Mouse (Mus musculus): ENCODE results near the gene Alas2. TPM values are rescaled to one million over a fixed set of nuclear protein-coding genes. Genes with fewer than 3 reads are reported as not detected.
A peak's percentile ranks its signal among the peaks of the same experiment; 100 is the strongest.

The Alas2 gene
- polyA plus RNA-seq, 1 experiment from 2014 or later = 38.5 TPM

GRCm38 (mm10) chrX:150581921-150582320, 34.7 kb downstream of the Alas2 start:
- Histone ChIP-seq H3K36me3 (replicated peaks) (peaks cover 22% of the 10 kb centered on the region), H3K9me3 (no peaks in the 10 kb centered on the region), H3K27ac (no peak overlapping the region)

GRCm38 (mm10) chrX:150585116-150585515, 37.9 kb downstream of the Alas2 start:
- no peaks in the 10 kb centered on the region for H3K27me3 ChIP-seq
- ATAC-seq (ENCODE audit: low FRiP score) = no peak
- no peaks in the 10 kb centered on the region for H3K4me1 ChIP-seq
- peaks cover 22% of the 10 kb centered on the region for H3K36me3 ChIP-seq (replicated peaks)
- H3K4me2 ChIP-seq = no peak overlapping the region
- WGBS = 94% methylated on average over 8 of the region's 8 CpGs
- H3K9ac ChIP-seq = no peak overlapping the region
- no peak overlapping the region for H3K27ac ChIP-seq
- H3K9me3 ChIP-seq = no peaks in the 10 kb centered on the region
- no peak overlapping the region for H3K4me3 ChIP-seq (replicated peaks)

More at GRCm38 (mm10) chrX:150581921-150582320, 34.7 kb downstream of the Alas2 start:
- Histone ChIP-seq H3K4me2 (no peak overlapping the region), H3K4me3 (replicated peaks) (no peak overlapping the region), H3K4me1 (no peaks in the 10 kb centered on the region), H3K9ac (no peak overlapping the region), H3K27me3 (no peaks in the 10 kb centered on the region)
- ATAC-seq (ENCODE audit: low FRiP score) = no peak

- Histone ChIP-seq H3K27ac (peak within 1 kb of the TSS; percentile 68), H3K9me3 (no peaks in the 10 kb centered on the region), H3K27me3 (0 out of 2 replicates have a peak, but pooled peaks cover 2% of the 10 kb centered on the region), H3K4me1 (no peaks in the 10 kb centered on the region), H3K4me3 (replicated peaks) (peak within 1 kb of the TSS; percentile 48), H3K4me2 (peak within 1 kb of the TSS; percentile 56), H3K9ac (peak within 1 kb of the TSS; percentile 64), H3K36me3 (replicated peaks) (peaks cover 14% of the 10 kb centered on the region)
- peak; percentile 96 for ATAC-seq (ENCODE audit: low FRiP score)
- 24% methylated on average over 35 of the region's 35 CpGs for WGBS
Measured at GRCm38 (mm10) chrX:150588023-150588764, 41.0 kb downstream of the Alas2 start, which contains the start of gene Pfkfb1. TSS of gene Pfkfb1 (plus strand) at chrX:150588229.

GRCm38 (mm10) chrX:150589696-150590095, 42.5 kb downstream of the Alas2 start, which contains the start of gene Apex2:
TSS of gene Apex2 (minus strand) at chrX:150589868.
- H3K27me3 ChIP-seq = peaks cover 8% of the 10 kb centered on the region; the same call in 1 of the 2 replicates
- no peaks in the 10 kb centered on the region for H3K9me3 ChIP-seq
- no peak for ATAC-seq (ENCODE audit: low FRiP score)
- WGBS = 80% methylated on average over 5 of the region's 5 CpGs
- H3K4me3 ChIP-seq (replicated peaks) = no peak within 1 kb of the TSS; the same call in 1 of the 2 replicates
- H3K27ac ChIP-seq = no peak within 1 kb of the TSS
- H3K4me2 ChIP-seq = no peak within 1 kb of the TSS
- H3K36me3 ChIP-seq (replicated peaks) = peaks cover 9% of the 10 kb centered on the region
- no peak within 1 kb of the TSS for H3K9ac ChIP-seq
- no peaks in the 10 kb centered on the region for H3K4me1 ChIP-seq

- Histone ChIP-seq H3K9me3 (no peaks in the 10 kb centered on the region), H3K4me3 (replicated peaks) (no peak overlapping the region), H3K4me1 (no peaks in the 10 kb centered on the region), H3K27ac (no peak overlapping the region), H3K27me3 (peaks cover 10% of the 10 kb centered on the region; the same call in 1 of the 2 replicates), H3K36me3 (replicated peaks) (no peaks in the 10 kb centered on the region), H3K4me2 (no peak overlapping the region), H3K9ac (no peak overlapping the region)
- WGBS = 88% methylated on average over 12 of the region's 12 CpGs
- ATAC-seq (ENCODE audit: low FRiP score) = no peak
Measured at GRCm38 (mm10) chrX:150593266-150594035, 46.3 kb downstream of the Alas2 start.

GRCm38 (mm10) chrX:150594176-150594575, 47.0 kb downstream of the Alas2 start:
- no peak overlapping the region for H3K9ac ChIP-seq

GRCm38 (mm10) chrX:150595016-150595760, 48.0 kb downstream of the Alas2 start:
- ATAC-seq (ENCODE audit: low FRiP score) = no peak
- no peaks in the 10 kb centered on the region for H3K36me3 ChIP-seq (replicated peaks)
- H3K9me3 ChIP-seq = no peaks in the 10 kb centered on the region
- peaks cover 10% of the 10 kb centered on the region; the same call in 1 of the 2 replicates for H3K27me3 ChIP-seq
- H3K4me1 ChIP-seq = no peaks in the 10 kb centered on the region
- 85% methylated on average over 9 of the region's 9 CpGs for WGBS
- no peak overlapping the region for H3K4me2 ChIP-seq
- H3K27ac ChIP-seq = no peak overlapping the region
- H3K4me3 ChIP-seq (replicated peaks) = no peak overlapping the region
- no peak overlapping the region for H3K9ac ChIP-seq

More at GRCm38 (mm10) chrX:150594176-150594575, 47.0 kb downstream of the Alas2 start:
- no peak for ATAC-seq (ENCODE audit: low FRiP score)
- H3K27ac ChIP-seq = no peak overlapping the region
- H3K4me2 ChIP-seq = no peak overlapping the region
- H3K4me3 ChIP-seq (replicated peaks) = no peak overlapping the region
- H3K27me3 ChIP-seq = peaks cover 10% of the 10 kb centered on the region; the same call in 1 of the 2 replicates
- H3K36me3 ChIP-seq (replicated peaks) = no peaks in the 10 kb centered on the region
- H3K9me3 ChIP-seq = no peaks in the 10 kb centered on the region
- WGBS = 96% methylated on average over 3 of the region's 3 CpGs
- no peaks in the 10 kb centered on the region for H3K4me1 ChIP-seq

- Histone ChIP-seq H3K4me2 (no peak overlapping the region), H3K27ac (no peak overlapping the region), H3K27me3 (peaks cover 7% of the 10 kb centered on the region; the same call in 1 of the 2 replicates), H3K36me3 (replicated peaks) (no peaks in the 10 kb centered on the region), H3K4me3 (replicated peaks) (no peak overlapping the region), H3K9ac (no peak overlapping the region), H3K4me1 (no peaks in the 10 kb centered on the region), H3K9me3 (no peaks in the 10 kb centered on the region)
- 80% methylated on average over 2 of the region's 2 CpGs for WGBS
- ATAC-seq (ENCODE audit: low FRiP score) = no peak
Measured at GRCm38 (mm10) chrX:150598882-150599281, 51.7 kb downstream of the Alas2 start.

Small RNA genes within 50 kb of the gene (microRNA-seq; reads per million reads assigned to microRNA genes)
- gene Mir3620 = not detected

Other genes with a start within 250 kb of the Alas2 start
- gene Tmem29, start 88.2 kb upstream of the Alas2 start, polyA plus RNA-seq (2016; fragmentation: Nextera tagmentation; extraction: Ambion mirVana) = 44.0 and 44.3 TPM in 2 replicates
- gene Pfkfb1, start 40.9 kb downstream of the Alas2 start, polyA plus RNA-seq (2016; fragmentation: Nextera tagmentation; extraction: Ambion mirVana) = 4.1 and 5.7 TPM in 2 replicates
- 23.8 and 25.5 TPM in 2 replicates for gene Apex2, start 42.5 kb downstream of the Alas2 start, polyA plus RNA-seq (2016; fragmentation: Nextera tagmentation; extraction: Ambion mirVana)
- 54.2 and 62.9 TPM in 2 replicates for gene Tro, start 110.2 kb downstream of the Alas2 start, polyA plus RNA-seq (2016; fragmentation: Nextera tagmentation; extraction: Ambion mirVana)